Mouse (Mus musculus): ENCODE measurements around the gene Fgf12.

The Fgf12 gene

GRCm38 (mm10) chr16:28650589-28650988, 102.3 kb downstream of the Fgf12 start:
- DNase-seq (ENCODE audit: low read depth, low spot score), result no peak
- Histone ChIP-seq H3K27me3 (ENCODE audit: control insufficient read depth, insufficient read depth, low read length, poor library complexity, severe bottlenecking) (no peaks in the 10 kb centered on the region), H3K36me3 (ENCODE audit: control insufficient read depth, insufficient read depth, low read length, poor library complexity, severe bottlenecking) (no peaks in the 10 kb centered on the region)

GRCm38 (mm10) chr16:28645030-28645429, 107.8 kb downstream of the Fgf12 start:
- no peaks in the 10 kb centered on the region for H3K27me3 ChIP-seq (ENCODE audit: control insufficient read depth, insufficient read depth, low read length, poor library complexity, severe bottlenecking)
- H3K36me3 ChIP-seq (ENCODE audit: control insufficient read depth, insufficient read depth, low read length, poor library complexity, severe bottlenecking), result no peaks in the 10 kb centered on the region
- no peak for DNase-seq (ENCODE audit: low read depth, low spot score)

GRCm38 (mm10) chr16:28631721-28632120, 121.1 kb downstream of the Fgf12 start:
- no peaks in the 10 kb centered on the region for H3K27me3 ChIP-seq (ENCODE audit: control insufficient read depth, insufficient read depth, low read length, poor library complexity, severe bottlenecking)
- DNase-seq (ENCODE audit: low read depth, low spot score), result no peak

GRCm38 (mm10) chr16:28630771-28631484, 121.9 kb downstream of the Fgf12 start:
- DNase-seq (ENCODE audit: low read depth, low spot score), result no peak
- H3K36me3 ChIP-seq (ENCODE audit: control insufficient read depth, insufficient read depth, low read length, poor library complexity, severe bottlenecking), result no peaks in the 10 kb centered on the region
- H3K27me3 ChIP-seq (ENCODE audit: control insufficient read depth, insufficient read depth, low read length, poor library complexity, severe bottlenecking), result no peaks in the 10 kb centered on the region

More at GRCm38 (mm10) chr16:28631721-28632120, 121.1 kb downstream of the Fgf12 start:
- no peaks in the 10 kb centered on the region for H3K36me3 ChIP-seq (ENCODE audit: control insufficient read depth, insufficient read depth, low read length, poor library complexity, severe bottlenecking)

- Histone ChIP-seq H3K27me3 (ENCODE audit: control insufficient read depth, insufficient read depth, low read length, poor library complexity, severe bottlenecking) (no peaks in the 10 kb centered on the region), H3K36me3 (ENCODE audit: control insufficient read depth, insufficient read depth, low read length, poor library complexity, severe bottlenecking) (no peaks in the 10 kb centered on the region)
- no peak for DNase-seq (ENCODE audit: low read depth, low spot score)
Measured at GRCm38 (mm10) chr16:28626259-28626658, 126.6 kb downstream of the Fgf12 start.

GRCm38 (mm10) chr16:28625689-28626088, 127.2 kb downstream of the Fgf12 start:
- no peaks in the 10 kb centered on the region for H3K36me3 ChIP-seq (ENCODE audit: control insufficient read depth, insufficient read depth, low read length, poor library complexity, severe bottlenecking)
- no peaks in the 10 kb centered on the region for H3K27me3 ChIP-seq (ENCODE audit: control insufficient read depth, insufficient read depth, low read length, poor library complexity, severe bottlenecking)
- DNase-seq (ENCODE audit: low read depth, low spot score), result no peak

GRCm38 (mm10) chr16:28614412-28614811, 138.5 kb downstream of the Fgf12 start:
- H3K27me3 ChIP-seq (ENCODE audit: control insufficient read depth, insufficient read depth, low read length, poor library complexity, severe bottlenecking), result no peaks in the 10 kb centered on the region
- DNase-seq (ENCODE audit: low read depth, low spot score), result no peak
- no peaks in the 10 kb centered on the region for H3K36me3 ChIP-seq (ENCODE audit: control insufficient read depth, insufficient read depth, low read length, poor library complexity, severe bottlenecking)

GRCm38 (mm10) chr16:28610940-28611339, 141.9 kb downstream of the Fgf12 start:
- H3K36me3 ChIP-seq (ENCODE audit: control insufficient read depth, insufficient read depth, low read length, poor library complexity, severe bottlenecking), result no peaks in the 10 kb centered on the region

GRCm38 (mm10) chr16:28603155-28603554, 149.7 kb downstream of the Fgf12 start:
- H3K27me3 ChIP-seq (ENCODE audit: control insufficient read depth, insufficient read depth, low read length, poor library complexity, severe bottlenecking), result no peaks in the 10 kb centered on the region
- no peaks in the 10 kb centered on the region for H3K36me3 ChIP-seq (ENCODE audit: control insufficient read depth, insufficient read depth, low read length, poor library complexity, severe bottlenecking)
- DNase-seq (ENCODE audit: low read depth, low spot score), result no peak

More at GRCm38 (mm10) chr16:28610940-28611339, 141.9 kb downstream of the Fgf12 start:
- DNase-seq (ENCODE audit: low read depth, low spot score), result no peak
- no peaks in the 10 kb centered on the region for H3K27me3 ChIP-seq (ENCODE audit: control insufficient read depth, insufficient read depth, low read length, poor library complexity, severe bottlenecking)

- Histone ChIP-seq H3K36me3 (ENCODE audit: control insufficient read depth, insufficient read depth, low read length, poor library complexity, severe bottlenecking) (no peaks in the 10 kb centered on the region), H3K27me3 (ENCODE audit: control insufficient read depth, insufficient read depth, low read length, poor library complexity, severe bottlenecking) (no peaks in the 10 kb centered on the region)
- no peak for DNase-seq (ENCODE audit: low read depth, low spot score)
Measured at GRCm38 (mm10) chr16:28601723-28602122, 151.1 kb downstream of the Fgf12 start.

GRCm38 (mm10) chr16:28596112-28596511, 156.8 kb downstream of the Fgf12 start:
- no peak for DNase-seq (ENCODE audit: low read depth, low spot score)
- Histone ChIP-seq H3K36me3 (ENCODE audit: control insufficient read depth, insufficient read depth, low read length, poor library complexity, severe bottlenecking) (no peaks in the 10 kb centered on the region), H3K27me3 (ENCODE audit: control insufficient read depth, insufficient read depth, low read length, poor library complexity, severe bottlenecking) (no peaks in the 10 kb centered on the region)

GRCm38 (mm10) chr16:28593075-28593915, 159.6 kb downstream of the Fgf12 start:
- DNase-seq (ENCODE audit: low read depth, low spot score), result peak; percentile 24
- Histone ChIP-seq H3K27me3 (ENCODE audit: control insufficient read depth, insufficient read depth, low read length, poor library complexity, severe bottlenecking) (no peaks in the 10 kb centered on the region), H3K36me3 (ENCODE audit: control insufficient read depth, insufficient read depth, low read length, poor library complexity, severe bottlenecking) (no peaks in the 10 kb centered on the region)

- Histone ChIP-seq H3K36me3 (ENCODE audit: control insufficient read depth, insufficient read depth, low read length, poor library complexity, severe bottlenecking) (no peaks in the 10 kb centered on the region), H3K27me3 (ENCODE audit: control insufficient read depth, insufficient read depth, low read length, poor library complexity, severe bottlenecking) (no peaks in the 10 kb centered on the region)
- DNase-seq (ENCODE audit: low read depth, low spot score), result no peak
Measured at GRCm38 (mm10) chr16:28592466-28592865, 160.4 kb downstream of the Fgf12 start.

GRCm38 (mm10) chr16:28591583-28591982, 161.3 kb downstream of the Fgf12 start:
- H3K36me3 ChIP-seq (ENCODE audit: control insufficient read depth, insufficient read depth, low read length, poor library complexity, severe bottlenecking), result no peaks in the 10 kb centered on the region
- no peaks in the 10 kb centered on the region for H3K27me3 ChIP-seq (ENCODE audit: control insufficient read depth, insufficient read depth, low read length, poor library complexity, severe bottlenecking)
- no peak for DNase-seq (ENCODE audit: low read depth, low spot score)

- H3K27me3 ChIP-seq (ENCODE audit: control insufficient read depth, insufficient read depth, low read length, poor library complexity, severe bottlenecking), result no peaks in the 10 kb centered on the region
- H3K36me3 ChIP-seq (ENCODE audit: control insufficient read depth, insufficient read depth, low read length, poor library complexity, severe bottlenecking), result no peaks in the 10 kb centered on the region
- DNase-seq (ENCODE audit: low read depth, low spot score), result no peak
Measured at GRCm38 (mm10) chr16:28572212-28572611, 180.7 kb downstream of the Fgf12 start.

Data from splenic B cell, adult 2 months (primary cell).